Comparison of ENCODE assay signal across 8 mouse cellular contexts in genomic region chr17:33760255-33761165, GRCm38 (mm10). TPM values are rescaled to one million over a fixed set of nuclear protein-coding genes. Genes with fewer than 3 reads are reported as not detected.
DNase-seq lines count a peak whose midpoint lies in the region; ATAC-seq lines count a peak whose summit lies in the region.

TSS of gene Rab11b (minus strand) at chr17:33760530.

- peak within 1 kb of the TSS; percentile 77 for H3K4me3 ChIP-seq in heart, embryonic 10.5 days
- peak within 1 kb of the TSS; percentile 60 for H3K4me3 ChIP-seq in kidney, embryonic 15.5 days (replicated peaks)

- peak; percentile 95 to 97 for DNase-seq in B cell, adult 2 months
- DNase-seq in brain, adult 2 months (ENCODE audit: low read depth, low spot score) = peak; percentile 100
- peak; percentile 100 for DNase-seq in heart, embryonic 10.5 days (ENCODE audit: low spot score)
- DNase-seq in liver = peak; percentile 99
- peak; percentile 99 for DNase-seq in spleen, postnatal 4 days (ENCODE audit: low spot score in 2 of 2)

- peaks cover 37% of the 10 kb centered on the region for H3K4me1 ChIP-seq in heart, embryonic 10.5 days
- peaks cover 41% of the 10 kb centered on the region for H3K4me1 ChIP-seq in kidney, embryonic 15.5 days

- peak within 1 kb of the TSS; percentile 97 for H3K27ac ChIP-seq in heart, embryonic 10.5 days
- H3K27ac ChIP-seq in kidney, embryonic 15.5 days = peak within 1 kb of the TSS; percentile 98

- H3K27me3 ChIP-seq in heart, embryonic 10.5 days (ENCODE audit: insufficient read depth, poor library complexity, severe bottlenecking) = no peaks in the 10 kb centered on the region
- no peaks in the 10 kb centered on the region for H3K27me3 ChIP-seq in kidney, embryonic 15.5 days

- H3K9ac ChIP-seq in kidney, embryonic 15.5 days = peak within 1 kb of the TSS; percentile 89

- peak within 1 kb of the TSS; percentile 77 for H3K4me2 ChIP-seq in kidney, embryonic 15.5 days

- WGBS in heart, embryonic 10.5 days = 3% methylated on average over 35 of the region's 35 CpGs
- WGBS in kidney, embryonic 15.5 days = 3% methylated on average over 35 of the region's 35 CpGs

- H3K36me3 ChIP-seq in heart, embryonic 10.5 days = peaks cover 8% of the 10 kb centered on the region
- H3K36me3 ChIP-seq in kidney, embryonic 15.5 days = peaks cover 7% of the 10 kb centered on the region; the same call in 1 of the 2 replicates

- no peaks in the 10 kb centered on the region for H3K9me3 ChIP-seq in heart, embryonic 10.5 days
- no peaks in the 10 kb centered on the region for H3K9me3 ChIP-seq in kidney, embryonic 15.5 days (replicated peaks)

- peak; percentile 94 for ATAC-seq in erythroblast, adult 5-6 weeks (replicated peaks; ENCODE audit: low FRiP score, poor library complexity, severe bottlenecking)
- ATAC-seq in kidney, embryonic 15.5 days (replicated peaks; ENCODE audit: low FRiP score) = peak; percentile 100
- peak; percentile 96 for ATAC-seq in monocyte, adult 5-6 weeks (replicated peaks; ENCODE audit: insufficient number of reproducible peaks, low FRiP score, low TSS enrichment, poor library complexity, severe bottlenecking)

RNA-seq across cellular contexts. Expression of gene Rab11b, which starts in this region (rescaled TPM):
- total RNA-seq in erythroblast, adult 5-6 weeks (2015; ENCODE audit: low replicate concordance) = 43.9 and 50.9 TPM in 2 replicates
- 28.1 and 36.7 TPM in 2 replicates for total RNA-seq in erythroblast, adult 5-6 weeks (2017; ENCODE audit: low replicate concordance)
- 316 and 329 TPM in 2 replicates for polyA plus RNA-seq in heart, embryonic 10.5 days (2016; fragmentation: Nextera tagmentation; extraction: Ambion mirVana)
- 275 and 342 TPM in 2 replicates for polyA plus RNA-seq in kidney, embryonic 15.5 days (2015; fragmentation: Nextera tagmentation; extraction: Ambion mirVana)
- 41.4 to 78.7 TPM (median 59.2 TPM) in 3 replicates for total RNA-seq in monocyte, adult 5-6 weeks (2017)

Comparison
In these comparisons a context has a peak if more than half of its experiments do, and no peak if none do; other contexts are left out.
1. Peak in every context shown above with its lines: DNase-seq, ATAC-seq, H3K4me3 ChIP-seq and H3K27ac ChIP-seq.